Mouse (Mus musculus): ENCODE measurements around the gene Arih1. TPM values are rescaled to one million over a fixed set of nuclear protein-coding genes. Genes with fewer than 3 reads are reported as not detected.

The Arih1 gene
- total RNA-seq (2021), result 10 to 100 TPM; 87.0 to 99.7 TPM
- long read RNA-seq, experiment 1, full-length matches to known transcripts, result 19 of 33 reads
- long read RNA-seq, experiment 1, partial matches to known transcripts, result 2 of 33 reads
- long read RNA-seq, experiment 1, other reads (novel, unspliced or antisense), result 12 of 33 reads
- long read RNA-seq, experiment 2, full-length matches to known transcripts, result 9 of 18 reads
- long read RNA-seq, experiment 2, partial matches to known transcripts, result 0 of 18 reads
- long read RNA-seq, experiment 2, other reads (novel, unspliced or antisense), result 9 of 18 reads

GRCm38 (mm10) chr9:59486549-59487065 lies at the start of gene Arih1:
TSS of gene Arih1 (minus strand) at chr9:59486618.
- peak; percentile 100 for DNase-seq

GRCm38 (mm10) chr9:59533889-59534288 lies 47.5 kb upstream of the Arih1 start:
- peak; percentile 68 for DNase-seq

- DNase-seq, result no peak
Measured at GRCm38 (mm10) chr9:59533422-59533821, 47.0 kb upstream of the Arih1 start.

GRCm38 (mm10) chr9:59531645-59532044 lies 45.2 kb upstream of the Arih1 start:
- no peak for DNase-seq

GRCm38 (mm10) chr9:59528274-59528673 lies 41.9 kb upstream of the Arih1 start:
- DNase-seq, result no peak

GRCm38 (mm10) chr9:59527580-59527979 lies 41.2 kb upstream of the Arih1 start:
- DNase-seq, result peak; percentile 30

- DNase-seq, result no peak
Measured at GRCm38 (mm10) chr9:59526727-59527126, 40.3 kb upstream of the Arih1 start.

GRCm38 (mm10) chr9:59522906-59523305 lies 36.5 kb upstream of the Arih1 start:
- peak; percentile 8 for DNase-seq

GRCm38 (mm10) chr9:59519396-59519795 lies 33.0 kb upstream of the Arih1 start:
- DNase-seq, result no peak

GRCm38 (mm10) chr9:59518976-59519375 lies 32.6 kb upstream of the Arih1 start:
- DNase-seq, result peak; percentile 86

- no peak for DNase-seq
Measured at GRCm38 (mm10) chr9:59517127-59517526, 30.7 kb upstream of the Arih1 start.

- DNase-seq, result no peak
Measured at GRCm38 (mm10) chr9:59515069-59515468, 28.7 kb upstream of the Arih1 start.

- no peak for DNase-seq
Measured at GRCm38 (mm10) chr9:59512381-59512780, 26.0 kb upstream of the Arih1 start.

GRCm38 (mm10) chr9:59508146-59508545 lies 21.7 kb upstream of the Arih1 start:
- DNase-seq, result no peak

- DNase-seq, result no peak
Measured at GRCm38 (mm10) chr9:59487331-59487730, 913 bp upstream of the Arih1 start.

GRCm38 (mm10) chr9:59486076-59486518 lies 321 bp downstream of the Arih1 start:
- DNase-seq, result no peak

GRCm38 (mm10) chr9:59485511-59486075 lies 825 bp downstream of the Arih1 start:
- peak; percentile 83 for DNase-seq

GRCm38 (mm10) chr9:59484760-59485159 lies 1.7 kb downstream of the Arih1 start:
- DNase-seq, result no peak

- peak; percentile 52 for DNase-seq
Measured at GRCm38 (mm10) chr9:59482419-59482818, 4.0 kb downstream of the Arih1 start.

GRCm38 (mm10) chr9:59476617-59477016 lies 9.8 kb downstream of the Arih1 start:
- DNase-seq, result no peak

GRCm38 (mm10) chr9:59474838-59475237 lies 11.6 kb downstream of the Arih1 start:
- DNase-seq, result no peak

GRCm38 (mm10) chr9:59473171-59473570 lies 13.2 kb downstream of the Arih1 start:
- no peak for DNase-seq

- no peak for DNase-seq
Measured at GRCm38 (mm10) chr9:59469446-59469845, 17.0 kb downstream of the Arih1 start.

- no peak for DNase-seq
Measured at GRCm38 (mm10) chr9:59464293-59464692, 22.1 kb downstream of the Arih1 start.

All from adrenal gland, postnatal 10 days (tissue).